Mouse (Mus musculus) cerebellum, adult 9-11 months (tissue): ENCODE measurements around the gene Dhx38.
A peak's percentile ranks its signal among the peaks of the same experiment; 100 is the strongest.

Experiments
- DNase-seq: peaks from one replicate; pipeline ENCODE4 v3.0.0; 2022

The Dhx38 gene

GRCm38 (mm10) chr8:109565498-109566333, at the start of gene Dhx38, which contains the start of gene Txnl4b:
TSS of gene Dhx38 (minus strand) at chr8:109565861.
TSS of gene Txnl4b (plus strand) at chr8:109565892.
- peak; percentile 100 for DNase-seq

GRCm38 (mm10) chr8:109614243-109615210, 48.9 kb upstream of the Dhx38 start, which contains the start of gene Pkd1l3:
TSS of gene Pkd1l3 (plus strand) at chr8:109614517.
- DNase-seq, result no peak

GRCm38 (mm10) chr8:109609153-109609502, 43.5 kb upstream of the Dhx38 start:
- peak; percentile 56 for DNase-seq

- DNase-seq, result peak; percentile 98
Observed at GRCm38 (mm10) chr8:109608271-109609152, 42.9 kb upstream of the Dhx38 start, which contains the start of gene Dhodh. TSS of gene Dhodh (minus strand) at chr8:109608673.

GRCm38 (mm10) chr8:109607650-109608049, 42.0 kb upstream of the Dhx38 start:
- DNase-seq, result peak; percentile 44

- no peak for DNase-seq
Observed at GRCm38 (mm10) chr8:109606725-109607124, 41.1 kb upstream of the Dhx38 start.

GRCm38 (mm10) chr8:109595854-109596253, 30.2 kb upstream of the Dhx38 start:
- DNase-seq, result peak; percentile 16

- no peak for DNase-seq
Observed at GRCm38 (mm10) chr8:109593117-109593788, 27.6 kb upstream of the Dhx38 start.

- no peak for DNase-seq
Observed at GRCm38 (mm10) chr8:109592164-109592563, 26.5 kb upstream of the Dhx38 start.

- DNase-seq, result no peak
Observed at GRCm38 (mm10) chr8:109591367-109591766, 25.7 kb upstream of the Dhx38 start.

- no peak for DNase-seq
Observed at GRCm38 (mm10) chr8:109590901-109591300, 25.2 kb upstream of the Dhx38 start.

GRCm38 (mm10) chr8:109586972-109587504, 21.4 kb upstream of the Dhx38 start:
- DNase-seq, result no peak

- DNase-seq, result no peak
Observed at GRCm38 (mm10) chr8:109585652-109586051, 20.0 kb upstream of the Dhx38 start.

GRCm38 (mm10) chr8:109584830-109585229, 19.2 kb upstream of the Dhx38 start:
- DNase-seq, result no peak

- DNase-seq, result no peak
Observed at GRCm38 (mm10) chr8:109584293-109584692, 18.6 kb upstream of the Dhx38 start.

GRCm38 (mm10) chr8:109578900-109579301, 13.2 kb upstream of the Dhx38 start, which contains the start of gene Hp:
TSS of gene Hp (minus strand) at chr8:109579172.
- no peak for DNase-seq

GRCm38 (mm10) chr8:109576311-109576710, 10.7 kb upstream of the Dhx38 start:
- DNase-seq, result no peak

GRCm38 (mm10) chr8:109571139-109571538, 5.5 kb upstream of the Dhx38 start:
- DNase-seq, result no peak

GRCm38 (mm10) chr8:109564766-109565165, 895 bp downstream of the Dhx38 start:
- no peak for DNase-seq

GRCm38 (mm10) chr8:109563881-109564280, 1.8 kb downstream of the Dhx38 start:
- DNase-seq, result no peak

- no peak for DNase-seq
Observed at GRCm38 (mm10) chr8:109551663-109552062, 14.0 kb downstream of the Dhx38 start.
